Mouse (Mus musculus): ENCODE measurements around the gene Sspo. TPM values are rescaled to one million over a fixed set of nuclear protein-coding genes. Genes with fewer than 3 reads are reported as not detected.

Gene Sspo
- polyA plus RNA-seq, 1 experiment from 2014 or later: 0.58 TPM

DNA sequence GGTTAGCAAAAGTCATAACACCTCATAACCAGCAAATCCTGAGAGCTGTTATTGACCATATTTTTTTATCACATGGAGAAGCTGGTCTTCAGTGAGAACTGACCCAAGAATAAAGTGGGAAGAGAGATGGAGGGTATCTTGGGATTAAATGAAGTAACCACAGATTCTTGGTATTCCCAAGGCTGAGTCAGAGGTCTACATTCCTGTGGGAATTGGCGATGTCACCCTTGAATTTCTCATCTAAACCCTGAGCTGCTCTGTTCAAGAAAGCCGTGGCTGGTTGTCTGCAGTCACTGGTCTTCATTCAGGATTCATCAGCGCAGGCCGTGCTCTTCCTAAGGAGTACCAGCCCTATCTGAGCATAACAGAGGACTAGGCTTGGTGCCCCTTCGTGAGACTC lies 21.1 kb upstream of the Sspo start:
- Histone ChIP-seq H3K27me3 (ENCODE audit: control insufficient read depth, insufficient read depth, low read length) (no peaks in the 10 kb centered on the region), H3K9ac (ENCODE audit: low read length) (no peak overlapping the region), H3K9me3 (ENCODE audit: control insufficient read depth, low read length) (no peaks in the 10 kb centered on the region), H3K4me3 (ENCODE audit: control insufficient read depth in 1 of 2, insufficient read depth in 1 of 2, low read depth in 1 of 2, low read length in 2 of 2) (no peak overlapping the region), H3K27ac (replicated peaks in 1 of 2; ENCODE audit: control insufficient read depth in 1 of 2, insufficient read depth in 1 of 2, low read depth in 2 of 2, low read length in 2 of 2) (no peak overlapping the region), H3K4me2 (ENCODE audit: low read length) (no peak overlapping the region), H3K36me3 (ENCODE audit: control insufficient read depth, insufficient read depth, low read length) (no peaks in the 10 kb centered on the region), H3K4me1 (ENCODE audit: control insufficient read depth in 2 of 2, insufficient read depth in 2 of 2, low read length in 2 of 2) (no peaks in the 10 kb centered on the region)
- 62% methylated on average over 5 of the region's 5 CpGs for WGBS
- no peak for ATAC-seq (ENCODE audit: insufficient number of reproducible peaks, insufficient read depth, low FRiP score, low read depth)

DNA sequence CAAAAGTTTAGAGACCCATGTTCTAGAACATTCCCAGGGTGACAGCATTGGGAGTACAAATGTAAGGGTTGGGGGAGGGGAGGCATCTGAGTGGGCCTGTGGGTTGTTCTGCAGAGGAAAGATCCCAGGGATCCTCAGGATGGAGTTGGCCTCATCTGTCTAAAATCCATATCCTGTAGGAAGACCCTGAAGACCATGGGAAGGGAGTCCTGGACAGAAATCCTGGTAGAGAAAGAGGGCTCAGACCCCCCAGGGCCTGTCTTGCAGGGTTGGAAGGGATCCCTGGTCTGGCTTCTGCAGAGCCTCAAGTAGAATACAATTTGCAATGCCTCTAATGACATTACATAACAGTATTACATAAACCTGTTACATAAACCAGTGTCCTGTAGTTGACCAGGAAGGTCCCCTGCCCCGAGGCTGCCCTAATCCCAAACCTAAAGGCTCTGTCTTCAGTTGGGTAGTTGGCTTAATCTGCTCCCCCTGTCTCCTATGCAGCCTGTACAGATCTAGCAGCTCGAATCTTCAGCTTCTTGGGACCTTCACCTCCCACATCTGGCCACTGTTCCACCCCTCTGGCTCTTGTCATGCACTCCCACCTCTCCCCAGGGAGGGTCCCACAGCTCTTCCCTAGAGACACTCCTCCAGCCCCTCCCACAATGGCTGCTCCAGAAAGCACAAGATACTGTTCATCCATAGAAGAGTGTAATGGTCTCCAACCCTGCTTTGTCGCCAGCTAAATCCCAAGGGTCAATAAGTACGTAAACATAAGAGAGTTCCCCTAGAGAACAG lies 19.1 kb upstream of the Sspo start:
- no peak overlapping the region for H3K9ac ChIP-seq (ENCODE audit: low read length)
- WGBS: 66% methylated on average over 4 of the region's 4 CpGs
- no peak for ATAC-seq (ENCODE audit: insufficient number of reproducible peaks, insufficient read depth, low FRiP score, low read depth)

GRCm38 (mm10) chr6:48430748-48431147 lies 17.3 kb upstream of the Sspo start:
- H3K4me2 ChIP-seq (ENCODE audit: low read length): no peak overlapping the region
- H3K36me3 ChIP-seq (ENCODE audit: control insufficient read depth, insufficient read depth, low read length): no peaks in the 10 kb centered on the region
- no peaks in the 10 kb centered on the region for H3K9me3 ChIP-seq (ENCODE audit: control insufficient read depth, low read length)
- no peak overlapping the region for H3K4me3 ChIP-seq (ENCODE audit: control insufficient read depth in 1 of 2, insufficient read depth in 1 of 2, low read depth in 1 of 2, low read length in 2 of 2)
- no peak overlapping the region for H3K9ac ChIP-seq (ENCODE audit: low read length)
- 66% methylated on average over 5 of the region's 5 CpGs for WGBS
- ATAC-seq (ENCODE audit: insufficient number of reproducible peaks, insufficient read depth, low FRiP score, low read depth): no peak
- no peak overlapping the region for H3K27ac ChIP-seq (replicated peaks in 1 of 2; ENCODE audit: control insufficient read depth in 1 of 2, insufficient read depth in 1 of 2, low read depth in 2 of 2, low read length in 2 of 2)
- H3K4me1 ChIP-seq (ENCODE audit: control insufficient read depth in 2 of 2, insufficient read depth in 2 of 2, low read length in 2 of 2): peaks cover 6 to 16% of the 10 kb centered on the region in 2 experiments; a peak in 3 of 4 replicates
- no peaks in the 10 kb centered on the region for H3K27me3 ChIP-seq (ENCODE audit: control insufficient read depth, insufficient read depth, low read length)

More for the DNA sequence above, 19.1 kb upstream of the Sspo start:
- H3K4me1 ChIP-seq (ENCODE audit: control insufficient read depth in 2 of 2, insufficient read depth in 2 of 2, low read length in 2 of 2): peaks cover 4 to 9% of the 10 kb centered on the region in 2 experiments; a peak in 3 of 4 replicates
- H3K36me3 ChIP-seq (ENCODE audit: control insufficient read depth, insufficient read depth, low read length): no peaks in the 10 kb centered on the region
- H3K27me3 ChIP-seq (ENCODE audit: control insufficient read depth, insufficient read depth, low read length): no peaks in the 10 kb centered on the region
- H3K4me2 ChIP-seq (ENCODE audit: low read length): no peak overlapping the region
- H3K27ac ChIP-seq (replicated peaks in 1 of 2; ENCODE audit: control insufficient read depth in 1 of 2, insufficient read depth in 1 of 2, low read depth in 2 of 2, low read length in 2 of 2): no peak overlapping the region
- H3K4me3 ChIP-seq (ENCODE audit: control insufficient read depth in 1 of 2, insufficient read depth in 1 of 2, low read depth in 1 of 2, low read length in 2 of 2): no peak overlapping the region
- H3K9me3 ChIP-seq (ENCODE audit: control insufficient read depth, low read length): no peaks in the 10 kb centered on the region

DNA sequence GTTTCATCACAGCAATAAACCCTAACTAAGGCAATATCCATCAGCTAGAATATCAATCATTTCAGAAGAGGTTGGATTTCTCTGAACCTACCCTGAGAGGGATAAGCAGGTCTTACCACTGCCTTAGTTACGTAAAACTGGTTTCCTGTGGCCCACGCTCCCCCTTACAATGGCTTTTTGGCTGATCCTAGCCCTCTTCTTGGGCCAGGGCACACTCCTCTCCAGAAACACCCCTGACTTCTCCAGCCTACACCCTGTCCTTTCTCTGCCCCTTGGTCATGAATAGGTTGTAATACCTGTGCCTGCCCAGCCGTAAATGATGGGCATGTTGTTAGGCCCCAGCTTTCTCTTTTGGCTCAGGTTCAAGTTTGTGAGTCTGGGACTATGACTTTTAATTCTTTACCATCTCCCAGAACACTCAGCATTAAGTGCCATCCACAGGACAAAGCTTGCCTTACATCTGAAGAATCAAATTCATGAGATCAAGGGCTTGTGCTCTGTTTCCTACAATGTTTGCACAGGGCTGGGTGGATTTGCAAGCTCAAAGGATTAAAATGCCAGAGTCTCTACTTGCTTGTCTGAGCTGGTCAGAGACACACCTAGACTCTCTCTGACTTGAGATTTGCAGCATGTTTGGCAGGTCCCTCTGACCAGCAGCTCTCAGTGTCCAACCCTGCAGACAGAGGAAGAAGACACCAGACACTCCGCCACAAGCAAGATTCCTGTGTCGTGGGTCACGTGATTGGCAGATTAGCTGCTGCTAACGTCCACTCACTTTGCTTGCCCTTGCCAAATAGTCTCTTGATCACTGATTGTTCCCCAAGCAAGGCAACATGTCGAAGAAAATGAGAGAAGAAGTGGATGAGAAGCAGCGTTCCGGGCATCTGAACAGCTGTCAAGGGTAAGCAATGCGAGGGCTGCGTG lies 14.9 kb upstream of the Sspo start:
- Histone ChIP-seq H3K36me3 (ENCODE audit: control insufficient read depth, insufficient read depth, low read length) (peaks cover 13% of the 10 kb centered on the region), H3K4me2 (ENCODE audit: low read length) (no peak overlapping the region), H3K27ac (replicated peaks in 1 of 2; ENCODE audit: control insufficient read depth in 1 of 2, insufficient read depth in 1 of 2, low read depth in 2 of 2, low read length in 2 of 2) (no peak overlapping the region), H3K9ac (ENCODE audit: low read length) (no peak overlapping the region; the same call in 1 of the 2 replicates), H3K4me1 (ENCODE audit: control insufficient read depth in 2 of 2, insufficient read depth in 2 of 2, low read length in 2 of 2) (peaks cover 10 to 30% of the 10 kb centered on the region in 2 experiments; a peak in 3 of 4 replicates), H3K4me3 (ENCODE audit: control insufficient read depth in 1 of 2, insufficient read depth in 1 of 2, low read depth in 1 of 2, low read length in 2 of 2) (no peak overlapping the region), H3K9me3 (ENCODE audit: control insufficient read depth, low read length) (no peaks in the 10 kb centered on the region), H3K27me3 (ENCODE audit: control insufficient read depth, insufficient read depth, low read length) (peaks cover 7% of the 10 kb centered on the region; the same call in 1 of the 2 replicates)
- no peak for ATAC-seq (ENCODE audit: insufficient number of reproducible peaks, insufficient read depth, low FRiP score, low read depth)
- 49% methylated on average over 12 of the region's 12 CpGs for WGBS

GRCm38 (mm10) chr6:48434651-48435050 lies 13.4 kb upstream of the Sspo start:
- H3K36me3 ChIP-seq (ENCODE audit: control insufficient read depth, insufficient read depth, low read length): peaks cover 28% of the 10 kb centered on the region
- no peak overlapping the region for H3K27ac ChIP-seq (replicated peaks in 1 of 2; ENCODE audit: control insufficient read depth in 1 of 2, insufficient read depth in 1 of 2, low read depth in 2 of 2, low read length in 2 of 2)
- ATAC-seq (ENCODE audit: insufficient number of reproducible peaks, insufficient read depth, low FRiP score, low read depth): no peak
- H3K27me3 ChIP-seq (ENCODE audit: control insufficient read depth, insufficient read depth, low read length): peaks cover 20% of the 10 kb centered on the region
- 64% methylated on average over 6 of the region's 6 CpGs for WGBS
- no peak overlapping the region for H3K9ac ChIP-seq (ENCODE audit: low read length)
- H3K4me1 ChIP-seq (ENCODE audit: control insufficient read depth in 2 of 2, insufficient read depth in 2 of 2, low read length in 2 of 2): peaks cover 16 to 42% of the 10 kb centered on the region in 2 experiments; a peak in 3 of 4 replicates
- no peak overlapping the region for H3K4me3 ChIP-seq (ENCODE audit: control insufficient read depth in 1 of 2, insufficient read depth in 1 of 2, low read depth in 1 of 2, low read length in 2 of 2)
- H3K9me3 ChIP-seq (ENCODE audit: control insufficient read depth, low read length): no peaks in the 10 kb centered on the region
- H3K4me2 ChIP-seq (ENCODE audit: low read length): no peak overlapping the region

GRCm38 (mm10) chr6:48435111-48435510 lies 12.9 kb upstream of the Sspo start:
- no peak overlapping the region for H3K4me2 ChIP-seq (ENCODE audit: low read length)
- H3K4me3 ChIP-seq (ENCODE audit: control insufficient read depth in 1 of 2, insufficient read depth in 1 of 2, low read depth in 1 of 2, low read length in 2 of 2): no peak overlapping the region
- H3K4me1 ChIP-seq (ENCODE audit: control insufficient read depth in 2 of 2, insufficient read depth in 2 of 2, low read length in 2 of 2): peaks cover 16 to 45% of the 10 kb centered on the region in 2 experiments; a peak in 3 of 4 replicates
- H3K9ac ChIP-seq (ENCODE audit: low read length): no peak overlapping the region
- H3K27ac ChIP-seq (replicated peaks in 1 of 2; ENCODE audit: control insufficient read depth in 1 of 2, insufficient read depth in 1 of 2, low read depth in 2 of 2, low read length in 2 of 2): no peak overlapping the region
- no peak; the same call in 1 of the 2 replicates for ATAC-seq (ENCODE audit: insufficient number of reproducible peaks, insufficient read depth, low FRiP score, low read depth)
- WGBS: 49% methylated on average over 5 of the region's 5 CpGs
- H3K27me3 ChIP-seq (ENCODE audit: control insufficient read depth, insufficient read depth, low read length): peaks cover 21% of the 10 kb centered on the region
- peaks cover 33% of the 10 kb centered on the region for H3K36me3 ChIP-seq (ENCODE audit: control insufficient read depth, insufficient read depth, low read length)
- H3K9me3 ChIP-seq (ENCODE audit: control insufficient read depth, low read length): no peaks in the 10 kb centered on the region

- Histone ChIP-seq H3K4me2 (ENCODE audit: low read length) (no peak overlapping the region), H3K27me3 (ENCODE audit: control insufficient read depth, insufficient read depth, low read length) (peaks cover 21% of the 10 kb centered on the region), H3K36me3 (ENCODE audit: control insufficient read depth, insufficient read depth, low read length) (peaks cover 38% of the 10 kb centered on the region)
Observed at GRCm38 (mm10) chr6:48435706-48436349, 12.2 kb upstream of the Sspo start.

More at GRCm38 (mm10) chr6:48435706-48436349, 12.2 kb upstream of the Sspo start:
- ATAC-seq (ENCODE audit: insufficient number of reproducible peaks, insufficient read depth, low FRiP score, low read depth): no peak
- H3K4me1 ChIP-seq (ENCODE audit: control insufficient read depth in 2 of 2, insufficient read depth in 2 of 2, low read length in 2 of 2): peaks cover 18 to 52% of the 10 kb centered on the region in 2 experiments; a peak in 3 of 4 replicates
- no peaks in the 10 kb centered on the region for H3K9me3 ChIP-seq (ENCODE audit: control insufficient read depth, low read length)
- WGBS: 75% methylated on average over 5 of the region's 5 CpGs
- H3K27ac ChIP-seq (replicated peaks in 1 of 2; ENCODE audit: control insufficient read depth in 1 of 2, insufficient read depth in 1 of 2, low read depth in 2 of 2, low read length in 2 of 2): no peak overlapping the region
- no peak overlapping the region for H3K4me3 ChIP-seq (ENCODE audit: control insufficient read depth in 1 of 2, insufficient read depth in 1 of 2, low read depth in 1 of 2, low read length in 2 of 2)
- no peak overlapping the region for H3K9ac ChIP-seq (ENCODE audit: low read length)
